Mouse (Mus musculus) kidney, postnatal 36 days (tissue): ENCODE measurements at regions not wholly inside any gene's neighbourhood (a gene's known extent, or its start where the extent isn't known, plus 50 kb on each side); places are given as distances from the start of the nearest gene placed in this dataset.

ENCODE experiments used
- DNase-seq, 2 experiments: peaks; one replicate each; pipeline ENCODE4 v3.0.0; 2021 to 2022; ENCODE audit warnings: mixed read lengths in 2 of 2

- DNase-seq = no peak
Observed at GRCm38 (mm10) chr4:87665149-87665548, 368.0 kb downstream of the Mllt3 start.

- DNase-seq = no peak
Observed at GRCm38 (mm10) chr4:87662876-87663275, 370.3 kb downstream of the Mllt3 start.

GRCm38 (mm10) chr4:87658316-87658715 is 374.8 kb downstream of the Mllt3 start:
- no peak for DNase-seq

GRCm38 (mm10) chr4:87657855-87658254 is 375.3 kb downstream of the Mllt3 start:
- DNase-seq = no peak

- no peak for DNase-seq
Observed at GRCm38 (mm10) chr4:87653440-87654165, 379.6 kb downstream of the Mllt3 start.

GRCm38 (mm10) chr4:87652314-87652934 is 380.7 kb downstream of the Mllt3 start:
- DNase-seq = no peak

GRCm38 (mm10) chr4:87651275-87651674 is 381.9 kb downstream of the Mllt3 start:
- no peak for DNase-seq

- DNase-seq = peak; percentile 22 to 57
Observed at GRCm38 (mm10) chr4:87650837-87651236, 382.3 kb downstream of the Mllt3 start.

GRCm38 (mm10) chr4:87650393-87650792 is 382.8 kb downstream of the Mllt3 start:
- DNase-seq = no peak

GRCm38 (mm10) chr4:87648919-87649318 is 384.2 kb downstream of the Mllt3 start:
- no peak for DNase-seq

- peak; percentile 72 to 81 for DNase-seq
Observed at GRCm38 (mm10) chr4:87647932-87648911, 384.9 kb downstream of the Mllt3 start.

- peak; percentile 40 to 55 for DNase-seq
Observed at GRCm38 (mm10) chr4:87642002-87642401, 391.2 kb downstream of the Mllt3 start.

GRCm38 (mm10) chr4:87641551-87641950 is 391.6 kb downstream of the Mllt3 start:
- DNase-seq = no peak

- DNase-seq = no peak
Observed at GRCm38 (mm10) chr4:87638380-87638646, 394.9 kb downstream of the Mllt3 start.

- DNase-seq = no peak
Observed at GRCm38 (mm10) chr4:87637629-87638379, 395.4 kb downstream of the Mllt3 start.

- peak; percentile 32 to 54 for DNase-seq
Observed at GRCm38 (mm10) chr4:87611116-87611515, 380.8 kb upstream of the Slc24a2 start.

- no peak for DNase-seq
Observed at GRCm38 (mm10) chr4:87593644-87594043, 363.4 kb upstream of the Slc24a2 start.

- DNase-seq = no peak
Observed at GRCm38 (mm10) chr4:87590797-87591196, 360.5 kb upstream of the Slc24a2 start.

GRCm38 (mm10) chr4:87578164-87578563 is 347.9 kb upstream of the Slc24a2 start:
- DNase-seq = no peak

- no peak for DNase-seq
Observed at GRCm38 (mm10) chr4:87570950-87571349, 340.7 kb upstream of the Slc24a2 start.

- peak in 1 of 2 experiments; percentile 1 for DNase-seq
Observed at GRCm38 (mm10) chr4:87570470-87570891, 340.2 kb upstream of the Slc24a2 start.

- DNase-seq = no peak
Observed at GRCm38 (mm10) chr4:87566616-87567015, 336.3 kb upstream of the Slc24a2 start.

GRCm38 (mm10) chr4:87554912-87555311 is 324.6 kb upstream of the Slc24a2 start:
- DNase-seq = no peak
